7 mouse cellular contexts compared by ENCODE assay signal in genomic region chr12:15815576-15816253, GRCm38 (mm10). TPM values are rescaled to one million over a fixed set of nuclear protein-coding genes. Genes with fewer than 3 reads are reported as not detected.
DNase-seq lines count a peak whose midpoint lies in the region; ATAC-seq lines count a peak whose summit lies in the region.

No protein-coding gene starts in this region.

- ATAC-seq in activated CD4-positive, CD25-positive, alpha-beta regulatory T cell, adult 4 months: peak; percentile 36
- peak; percentile 32 for ATAC-seq in intestine, embryonic 14.5 days (replicated peaks; ENCODE audit: low FRiP score, low TSS enrichment, low read depth)
- peak; percentile 63 for ATAC-seq in limb, embryonic 13.5 days (ENCODE audit: low FRiP score, low read depth)
- ATAC-seq in midbrain, embryonic 13.5 days: peak; percentile 22

- H3K27ac ChIP-seq in intestine, embryonic 14.5 days (ENCODE audit: low read depth): peak overlapping the region; percentile 94
- peak overlapping the region; percentile 98 for H3K27ac ChIP-seq in limb, embryonic 13.5 days
- H3K27ac ChIP-seq in midbrain, embryonic 13.5 days: peak overlapping the region; percentile 95

- H3K4me3 ChIP-seq in intestine, embryonic 14.5 days (ENCODE audit: low read depth, low read length): peak overlapping the region; percentile 84
- H3K4me3 ChIP-seq in limb, embryonic 13.5 days: peak overlapping the region; percentile 88
- H3K4me3 ChIP-seq in midbrain, embryonic 13.5 days (replicated peaks): peak overlapping the region; percentile 96

- H3K9me3 ChIP-seq in intestine, embryonic 14.5 days (ENCODE audit: control insufficient read depth, low read length): no peaks in the 10 kb centered on the region
- no peaks in the 10 kb centered on the region for H3K9me3 ChIP-seq in limb, embryonic 13.5 days
- H3K9me3 ChIP-seq in midbrain, embryonic 13.5 days: no peaks in the 10 kb centered on the region

- H3K27me3 ChIP-seq in intestine, embryonic 14.5 days (replicated peaks; ENCODE audit: control insufficient read depth, insufficient read depth, low read length): no peaks in the 10 kb centered on the region
- H3K27me3 ChIP-seq in limb, embryonic 13.5 days: no peaks in the 10 kb centered on the region
- H3K27me3 ChIP-seq in midbrain, embryonic 13.5 days: no peaks in the 10 kb centered on the region

- peak overlapping the region; percentile 91 for H3K9ac ChIP-seq in intestine, embryonic 14.5 days (ENCODE audit: low read length)
- peak overlapping the region; percentile 98 for H3K9ac ChIP-seq in limb, embryonic 13.5 days
- H3K9ac ChIP-seq in midbrain, embryonic 13.5 days (replicated peaks): peak overlapping the region; percentile 98

- H3K4me1 ChIP-seq in intestine, embryonic 14.5 days (replicated peaks; ENCODE audit: control insufficient read depth, insufficient read depth, low read length): peaks cover 12% of the 10 kb centered on the region
- peaks cover 34% of the 10 kb centered on the region for H3K4me1 ChIP-seq in limb, embryonic 13.5 days
- peaks cover 28% of the 10 kb centered on the region for H3K4me1 ChIP-seq in midbrain, embryonic 13.5 days (replicated peaks)

- DNase-seq in embryo, embryonic 10.5 days (ENCODE audit: low spot score): peak; percentile 85
- peak; percentile 39 to 64 for DNase-seq in gastrocnemius, postnatal 4 days (ENCODE audit: low spot score in 2 of 2)
- DNase-seq in intestine, embryonic 14.5 days (ENCODE audit: low spot score): peak; percentile 87
- DNase-seq in spleen, adult 12 weeks (ENCODE audit: low spot score): peak; percentile 48

- no peaks in the 10 kb centered on the region for H3K36me3 ChIP-seq in intestine, embryonic 14.5 days (ENCODE audit: control insufficient read depth, insufficient read depth, low read length)
- H3K36me3 ChIP-seq in limb, embryonic 13.5 days: no peaks in the 10 kb centered on the region
- H3K36me3 ChIP-seq in midbrain, embryonic 13.5 days: no peaks in the 10 kb centered on the region

- WGBS in intestine, embryonic 14.5 days: under 1% methylated on average over 49 of the region's 49 CpGs
- WGBS in limb, embryonic 13.5 days: under 1% methylated on average over 49 of the region's 49 CpGs
- WGBS in midbrain, embryonic 13.5 days: 0% methylated on average over 49 of the region's 49 CpGs

- peak overlapping the region; percentile 83 for H3K4me2 ChIP-seq in intestine, embryonic 14.5 days (ENCODE audit: low read length)
- H3K4me2 ChIP-seq in limb, embryonic 13.5 days (replicated peaks): peak overlapping the region; percentile 78
- H3K4me2 ChIP-seq in midbrain, embryonic 13.5 days (replicated peaks): peak overlapping the region; percentile 65

RNA-seq across cellular contexts. Expression of gene Trib2, which starts 1.0 kb away (rescaled TPM):
- 100 to 1,000 TPM in 1 of 2 experiments, 10 to 100 TPM in 1; 90.9 to 103 TPM for polyA plus RNA-seq in activated CD4-positive, CD25-positive, alpha-beta regulatory T cell, adult 4 months (2017; shearing (Covaris generic))
- 10 to 100 TPM; 38.8 to 43.4 TPM for total RNA-seq in gastrocnemius, postnatal 4 days (2021)
- polyA plus RNA-seq in intestine, embryonic 14.5 days (2014; fragmentation: Nextera tagmentation; extraction: Ambion mirVana): 26.5 and 28.9 TPM in 2 replicates
- polyA plus RNA-seq in limb, embryonic 13.5 days (2015; fragmentation: Nextera tagmentation; extraction: Ambion mirVana): 70.2 and 78.3 TPM in 2 replicates
- polyA plus RNA-seq in midbrain, embryonic 13.5 days (2015; fragmentation: Nextera tagmentation; extraction: Ambion mirVana): 120 and 121 TPM in 2 replicates

Comparison
In these comparisons a context has a peak if more than half of its experiments do, and no peak if none do; other contexts are left out.
1. Peak in every context shown above with its lines: DNase-seq, ATAC-seq, H3K4me3 ChIP-seq and H3K27ac ChIP-seq.